Mouse (Mus musculus): ENCODE data around the gene Mcu. TPM values are rescaled to one million over a fixed set of nuclear protein-coding genes. Genes with fewer than 3 reads are reported as not detected.

Gene Mcu
- polyA plus RNA-seq, 1 experiment from 2014 or later = 24.2 TPM

DNA sequence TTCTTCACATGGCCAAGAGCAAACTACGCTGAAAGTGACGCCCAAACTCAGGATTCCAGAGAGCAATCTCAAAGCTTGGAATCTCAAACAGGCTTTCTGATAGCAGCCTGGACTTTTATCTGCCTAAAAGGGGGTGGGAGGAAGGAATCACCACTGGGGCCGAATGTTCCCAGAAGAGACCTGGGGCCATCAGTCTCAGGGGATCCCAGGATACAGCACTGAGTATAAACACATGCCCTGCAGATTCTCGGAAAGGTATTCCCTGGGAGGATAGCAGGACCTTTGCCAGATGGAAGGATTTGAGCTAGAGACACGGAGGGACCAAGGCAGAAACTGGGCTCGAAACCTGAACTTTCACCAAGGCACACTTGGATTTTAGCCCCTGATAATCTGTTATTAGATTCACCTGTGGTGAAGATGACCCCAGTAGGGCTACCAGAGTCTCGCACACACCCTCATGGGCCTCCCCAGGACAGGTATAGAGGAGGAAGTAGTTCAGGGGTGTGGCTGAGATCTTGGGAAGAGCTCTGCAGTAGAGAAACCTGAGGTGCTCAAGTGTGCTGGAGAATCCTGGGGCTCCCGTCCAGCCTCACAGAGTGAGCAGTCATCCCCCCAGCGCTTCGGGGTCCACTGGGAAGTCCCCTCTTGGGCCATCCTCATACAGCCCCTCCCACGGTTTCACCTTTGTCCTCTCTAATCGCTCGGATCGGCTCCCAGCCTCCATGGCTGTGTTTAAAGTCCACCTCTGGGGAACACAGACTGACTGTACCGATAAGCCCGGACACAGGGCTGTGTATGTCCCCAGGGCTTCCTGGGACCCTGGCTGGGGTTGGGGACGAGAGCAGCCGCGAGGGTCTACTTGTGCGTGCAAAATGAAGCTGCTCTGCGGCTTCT lies 213.3 kb downstream of the Mcu start, which contains the start of gene Pla2g12b:
Pla2g12b (plus strand) TSS at position 762 of the 894 bp plus-strand sequence.
- no peaks in the 10 kb centered on the region for H3K27me3 ChIP-seq (replicated peaks; ENCODE audit: control insufficient read depth, insufficient read depth, low read length)
- 51% methylated on average over 21 of the region's 21 CpGs for WGBS
- H3K9ac ChIP-seq (ENCODE audit: low read depth, low read length) = peak within 1 kb of the TSS; percentile 32; the same call in 1 of the 2 replicates
- H3K9me3 ChIP-seq (ENCODE audit: control insufficient read depth, low read length) = no peaks in the 10 kb centered on the region
- H3K4me1 ChIP-seq (replicated peaks; ENCODE audit: control insufficient read depth, insufficient read depth, low read length) = no peaks in the 10 kb centered on the region; the same call in 1 of the 2 replicates
- peak; percentile 78 for ATAC-seq (replicated peaks; ENCODE audit: low FRiP score)
- peak within 1 kb of the TSS; percentile 41; the same call in 1 of the 2 replicates for H3K27ac ChIP-seq (ENCODE audit: low read depth, low read length)
- peak within 1 kb of the TSS; percentile 45 for H3K4me2 ChIP-seq
- no peaks in the 10 kb centered on the region for H3K36me3 ChIP-seq (ENCODE audit: control insufficient read depth, insufficient read depth, low read length)
- DNase-seq (ENCODE audit: low spot score) = peak; percentile 43
- H3K4me3 ChIP-seq (ENCODE audit: low read depth, low read length) = peak within 1 kb of the TSS; percentile 41

Other genes starting within 250 kb of the Mcu start
- gene Gm10273, start 221.1 kb downstream of the Mcu start, polyA plus RNA-seq (2014; fragmentation: Nextera tagmentation; extraction: Ambion mirVana) = 9.2 and 10.1 TPM in 2 replicates
- 45.7 and 46.7 TPM in 2 replicates for gene Pla2g12b, start 213.0 kb downstream of the Mcu start, polyA plus RNA-seq (2014; fragmentation: Nextera tagmentation; extraction: Ambion mirVana)
- 43.2 and 45.7 TPM in 2 replicates for gene Oit3, start 174.9 kb downstream of the Mcu start, polyA plus RNA-seq (2014; fragmentation: Nextera tagmentation; extraction: Ambion mirVana)
- gene Gm10322, start 629 bp downstream of the Mcu start, polyA plus RNA-seq (2014; fragmentation: Nextera tagmentation; extraction: Ambion mirVana) = not detected in 2 replicates
- 40.8 and 46.4 TPM in 2 replicates for gene Micu1, start 85.8 kb upstream of the Mcu start, polyA plus RNA-seq (2014; fragmentation: Nextera tagmentation; extraction: Ambion mirVana)